Mouse (Mus musculus): ENCODE data around the gene Cnksr3.

DNA sequence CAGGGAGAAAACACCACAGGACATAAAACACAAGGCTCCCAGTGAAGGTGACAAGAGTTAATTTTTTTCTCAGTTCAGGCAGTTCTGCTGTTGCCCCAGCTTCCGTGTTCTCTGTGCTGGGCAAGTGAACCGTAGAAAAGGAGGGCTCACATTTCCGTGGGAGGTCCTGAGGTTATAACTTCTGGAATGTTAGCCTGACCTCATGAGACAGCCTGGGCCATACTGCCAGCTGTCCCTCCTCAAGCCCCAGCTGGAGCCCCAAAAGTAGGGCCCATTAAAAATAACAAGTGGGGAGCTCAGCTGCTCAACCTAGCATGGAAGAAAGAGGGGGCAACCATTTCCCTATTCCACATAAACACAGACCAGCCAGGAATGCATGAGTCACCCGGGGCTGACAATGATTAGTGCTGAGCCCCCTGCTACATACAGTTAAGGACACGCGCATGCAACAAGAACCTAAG, 28.8 kb downstream of the Cnksr3 start:
- no peak for TF ChIP-seq CTCF (IDR thresholded peaks at IDR 0.05; ENCODE audit: low read depth, low read length)
- TF ChIP-seq GATA1 (IDR thresholded peaks at IDR 0.05; ENCODE audit: borderline replicate concordance, low read length): no peak

Data from G1E (cell line).